Mouse (Mus musculus): ENCODE data around the gene Pou2f1. TPM values are rescaled to one million over a fixed set of nuclear protein-coding genes. Genes with fewer than 3 reads are reported as not detected.
A peak's percentile ranks its signal among the peaks of the same experiment; 100 is the strongest.

Pou2f1 gene
- polyA plus RNA-seq (2016; fragmentation: Nextera tagmentation; extraction: Ambion mirVana): 17.0 and 19.6 TPM in 2 replicates

- no peaks in the 10 kb centered on the region for H3K9me3 ChIP-seq
- H3K27me3 ChIP-seq (replicated peaks): no peaks in the 10 kb centered on the region
- under 1% methylated on average over 51 of the region's 61 CpGs for WGBS
- H3K9ac ChIP-seq: peak within 1 kb of the TSS; percentile 99
- peak within 1 kb of the TSS; percentile 79 for H3K27ac ChIP-seq
- ATAC-seq (ENCODE audit: low FRiP score, low read depth): peak; percentile 81
- H3K36me3 ChIP-seq: no peaks in the 10 kb centered on the region
- peaks cover 19% of the 10 kb centered on the region for H3K4me1 ChIP-seq
- H3K4me2 ChIP-seq (replicated peaks): peak within 1 kb of the TSS; percentile 86
- H3K4me3 ChIP-seq: peak within 1 kb of the TSS; percentile 99
Measured at GRCm38 (mm10) chr1:166002520-166003155, at the start of gene Pou2f1. TSS of gene Pou2f1 (minus strand) at chr1:166002678.

- peaks cover 43% of the 10 kb centered on the region for H3K4me1 ChIP-seq
- peak; percentile 73 for ATAC-seq (ENCODE audit: low FRiP score, low read depth)
- H3K9ac ChIP-seq: no peak overlapping the region
- no peaks in the 10 kb centered on the region for H3K36me3 ChIP-seq
- H3K4me2 ChIP-seq (replicated peaks): peak overlapping the region; percentile 84
- 10% methylated on average over 11 of the region's 11 CpGs for WGBS
- peak overlapping the region; percentile 34; the same call in 1 of the 2 replicates for H3K4me3 ChIP-seq
- no peaks in the 10 kb centered on the region for H3K9me3 ChIP-seq
- H3K27ac ChIP-seq: no peak overlapping the region
- H3K27me3 ChIP-seq (replicated peaks): peaks cover 15% of the 10 kb centered on the region
Measured at GRCm38 (mm10) chr1:166049046-166049827, 46.8 kb upstream of the Pou2f1 start.

- H3K4me3 ChIP-seq: peak overlapping the region; percentile 34
- peak overlapping the region; percentile 29; the same call in 1 of the 2 replicates for H3K9ac ChIP-seq
- no peaks in the 10 kb centered on the region for H3K36me3 ChIP-seq
- H3K4me2 ChIP-seq (replicated peaks): peak overlapping the region; percentile 84
- H3K9me3 ChIP-seq: no peaks in the 10 kb centered on the region
- peaks cover 45% of the 10 kb centered on the region for H3K4me1 ChIP-seq
- no peak overlapping the region for H3K27ac ChIP-seq
- ATAC-seq (ENCODE audit: low FRiP score, low read depth): no peak
- WGBS: 2% methylated on average over 23 of the region's 23 CpGs
- peaks cover 15% of the 10 kb centered on the region for H3K27me3 ChIP-seq (replicated peaks)
Measured at GRCm38 (mm10) chr1:166048230-166048911, 45.9 kb upstream of the Pou2f1 start.

GRCm38 (mm10) chr1:166047505-166048170, 45.2 kb upstream of the Pou2f1 start:
- H3K27ac ChIP-seq: no peak overlapping the region
- peak overlapping the region; percentile 29; the same call in 1 of the 2 replicates for H3K9ac ChIP-seq
- ATAC-seq (ENCODE audit: low FRiP score, low read depth): no peak
- H3K36me3 ChIP-seq: no peaks in the 10 kb centered on the region
- H3K4me3 ChIP-seq: peak overlapping the region; percentile 34
- H3K27me3 ChIP-seq (replicated peaks): peaks cover 15% of the 10 kb centered on the region
- WGBS: 5% methylated on average over 25 of the region's 25 CpGs
- peaks cover 41% of the 10 kb centered on the region for H3K4me1 ChIP-seq
- peak overlapping the region; percentile 84 for H3K4me2 ChIP-seq (replicated peaks)
- H3K9me3 ChIP-seq: no peaks in the 10 kb centered on the region

- 0 out of 2 replicates have a peak overlapping the region, but pooled peaks have one; percentile 24 for H3K4me2 ChIP-seq (replicated peaks)
- H3K9ac ChIP-seq: no peak overlapping the region
- WGBS: 51% methylated on average over 4 of the region's 4 CpGs
- peaks cover 41% of the 10 kb centered on the region for H3K4me1 ChIP-seq
- no peak overlapping the region for H3K4me3 ChIP-seq
- H3K9me3 ChIP-seq: no peaks in the 10 kb centered on the region
- no peaks in the 10 kb centered on the region for H3K36me3 ChIP-seq
- peaks cover 15% of the 10 kb centered on the region for H3K27me3 ChIP-seq (replicated peaks)
- ATAC-seq (ENCODE audit: low FRiP score, low read depth): no peak
- no peak overlapping the region; the same call in 1 of the 2 replicates for H3K27ac ChIP-seq
Measured at GRCm38 (mm10) chr1:166045894-166046197, 43.4 kb upstream of the Pou2f1 start.

- Histone ChIP-seq H3K27me3 (replicated peaks) (peaks cover 15% of the 10 kb centered on the region), H3K36me3 (no peaks in the 10 kb centered on the region), H3K4me3 (no peak overlapping the region), H3K4me1 (peaks cover 41% of the 10 kb centered on the region), H3K4me2 (replicated peaks) (peak overlapping the region; percentile 24; the same call in 1 of the 2 replicates), H3K9ac (no peak overlapping the region), H3K27ac (no peak overlapping the region; the same call in 1 of the 2 replicates), H3K9me3 (no peaks in the 10 kb centered on the region)
- 20% methylated on average over 14 of the region's 14 CpGs for WGBS
- no peak for ATAC-seq (ENCODE audit: low FRiP score, low read depth)
Measured at GRCm38 (mm10) chr1:166045060-166045893, 42.8 kb upstream of the Pou2f1 start.

- peaks cover 15% of the 10 kb centered on the region for H3K27me3 ChIP-seq (replicated peaks)
Measured at GRCm38 (mm10) chr1:166043451-166044149, 41.1 kb upstream of the Pou2f1 start.

GRCm38 (mm10) chr1:166041501-166041900, 39.0 kb upstream of the Pou2f1 start:
- Histone ChIP-seq H3K36me3 (no peaks in the 10 kb centered on the region), H3K27ac (no peak overlapping the region), H3K4me1 (peaks cover 17% of the 10 kb centered on the region), H3K4me3 (no peak overlapping the region), H3K9me3 (no peaks in the 10 kb centered on the region), H3K4me2 (replicated peaks) (no peak overlapping the region), H3K27me3 (replicated peaks) (peaks cover 3% of the 10 kb centered on the region), H3K9ac (no peak overlapping the region)
- no peak for ATAC-seq (ENCODE audit: low FRiP score, low read depth)
- 64% methylated on average over 1 of the region's 1 CpGs for WGBS

More at GRCm38 (mm10) chr1:166043451-166044149, 41.1 kb upstream of the Pou2f1 start:
- Histone ChIP-seq H3K27ac (no peak overlapping the region), H3K9me3 (no peaks in the 10 kb centered on the region), H3K4me2 (replicated peaks) (no peak overlapping the region), H3K36me3 (no peaks in the 10 kb centered on the region), H3K4me3 (no peak overlapping the region), H3K4me1 (peaks cover 31% of the 10 kb centered on the region), H3K9ac (no peak overlapping the region)
- ATAC-seq (ENCODE audit: low FRiP score, low read depth): peak; percentile 27; the same call in 1 of the 2 replicates
- WGBS: 67% methylated on average over 21 of the region's 21 CpGs

GRCm38 (mm10) chr1:166038731-166039332, 36.4 kb upstream of the Pou2f1 start:
- no peaks in the 10 kb centered on the region for H3K27me3 ChIP-seq (replicated peaks)
- 91% methylated on average over 2 of the region's 2 CpGs for WGBS
- no peak for ATAC-seq (ENCODE audit: low FRiP score, low read depth)
- H3K9ac ChIP-seq: no peak overlapping the region
- no peaks in the 10 kb centered on the region for H3K9me3 ChIP-seq
- H3K36me3 ChIP-seq: no peaks in the 10 kb centered on the region
- peaks cover 5% of the 10 kb centered on the region; the same call in 1 of the 2 replicates for H3K4me1 ChIP-seq
- H3K4me2 ChIP-seq (replicated peaks): no peak overlapping the region
- no peak overlapping the region for H3K4me3 ChIP-seq
- H3K27ac ChIP-seq: no peak overlapping the region

- no peak overlapping the region for H3K4me3 ChIP-seq
- no peaks in the 10 kb centered on the region for H3K4me1 ChIP-seq
- no peaks in the 10 kb centered on the region for H3K36me3 ChIP-seq
- H3K4me2 ChIP-seq (replicated peaks): no peak overlapping the region
- no peak for ATAC-seq (ENCODE audit: low FRiP score, low read depth)
- 23% methylated on average over 5 of the region's 5 CpGs for WGBS
- no peaks in the 10 kb centered on the region for H3K9me3 ChIP-seq
- no peaks in the 10 kb centered on the region for H3K27me3 ChIP-seq (replicated peaks)
- no peak overlapping the region for H3K9ac ChIP-seq
- no peak overlapping the region for H3K27ac ChIP-seq
Measured at GRCm38 (mm10) chr1:166035045-166035444, 32.6 kb upstream of the Pou2f1 start.

Measured in neural tube, embryonic 12.5 days (tissue).